ENCODE assay signal across 18 mouse cellular contexts in the genomic region with DNA sequence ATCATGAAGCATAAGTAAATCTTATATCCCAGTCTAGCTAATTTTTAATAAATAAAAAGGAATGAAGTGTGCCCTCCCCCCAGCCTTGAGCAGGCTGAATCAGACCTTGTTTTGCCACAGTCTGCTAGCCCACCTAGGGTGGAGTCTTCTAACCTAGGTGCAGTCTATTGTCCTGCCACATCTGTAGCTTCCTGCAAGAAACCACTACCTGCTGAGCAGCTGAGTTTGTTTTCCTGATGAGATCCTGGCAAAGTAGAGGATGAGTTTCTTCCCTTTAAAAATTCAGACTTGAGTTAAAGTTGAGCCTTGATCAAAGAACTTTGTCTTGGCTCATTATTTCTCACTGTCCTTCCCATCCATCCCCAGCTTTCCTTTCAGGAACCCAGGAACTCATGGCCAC.
DNase-seq lines count a peak whose midpoint lies in the region; ATAC-seq and TF ChIP-seq lines count a peak whose summit lies in the region.
"Had no signal": no experiment of that assay in that cellular context is flagged by ENCODE, and none has a peak within 500 bp of the region (broad histone marks: within the 10 kb centered on the region; RNA-seq: fewer than 3 reads in every experiment).

No protein-coding gene starts in this region.

- no peak for TF ChIP-seq EP300 in ES-Bruce4 (IDR thresholded peaks at IDR 0.05; ENCODE audit: insufficient read depth, low read depth, low read length)

- peak overlapping the region; percentile 87 for H3K27ac ChIP-seq in ES-Bruce4 (ENCODE audit: insufficient read depth, low read length)
- H3K27ac ChIP-seq in ES-E14 (ENCODE audit: insufficient read depth, low read depth, low read length, poor library complexity, severe bottlenecking) = peak overlapping the region; percentile 90; the same call in 1 of the 2 replicates
- no peak overlapping the region for H3K27ac ChIP-seq in kidney, embryonic 15.5 days
- H3K27ac ChIP-seq: embryonic facial prominence, embryonic 10.5 days; embryonic facial prominence, embryonic 12.5 days; forebrain, embryonic 13.5 days had no signal

- in situ Hi-C loops in ES-E14 (cut with MboI; ENCODE audit: low sequenced_read_pairs in 2 of 2, unreplicated experiment in 2 of 2) = no loop called here

- no peak for ATAC-seq in kidney, embryonic 15.5 days (replicated peaks; ENCODE audit: low FRiP score)
- ATAC-seq: forebrain, embryonic 13.5 days; forebrain, embryonic 16.5 days had no signal

- no peak overlapping the region for H3K4me2 ChIP-seq in kidney, embryonic 15.5 days
- H3K4me2 ChIP-seq: embryonic facial prominence, embryonic 12.5 days; forebrain, embryonic 13.5 days had no signal

- H3K4me1 ChIP-seq in ES-Bruce4 (ENCODE audit: control insufficient read depth, insufficient read depth, low read length) (no peaks in the 10 kb centered on the region), ES-E14 (ENCODE audit: control insufficient read depth in 2 of 2, insufficient read depth in 2 of 2, low read length in 2 of 2, poor library complexity in 1 of 2) (peaks cover 10 to 11% of the 10 kb centered on the region in 2 experiments)
- H3K4me1 ChIP-seq in kidney, embryonic 15.5 days = no peaks in the 10 kb centered on the region
- H3K4me1 ChIP-seq: embryonic facial prominence, embryonic 10.5 days; embryonic facial prominence, embryonic 12.5 days; forebrain, embryonic 13.5 days had no signal

- TF ChIP-seq POLR2A in ES-Bruce4 (IDR thresholded peaks at IDR 0.05; ENCODE audit: insufficient read depth, low read length) = no peak

- TF ChIP-seq CTCF in ES-Bruce4 (IDR thresholded peaks at IDR 0.05; ENCODE audit: low read depth, low read length) = no peak

- no peak overlapping the region for H3K9ac ChIP-seq in ES-Bruce4 (ENCODE audit: low read depth, poor library complexity, severe bottlenecking)
- H3K9ac ChIP-seq in ES-E14 (ENCODE audit: insufficient read depth, low read depth, low read length, poor library complexity, severe bottlenecking) = no peak overlapping the region
- H3K9ac ChIP-seq in kidney, embryonic 15.5 days = no peak overlapping the region
- H3K9ac ChIP-seq: embryonic facial prominence, embryonic 12.5 days; forebrain, embryonic 13.5 days had no signal

- no peak for DNase-seq in ES-E14 (ENCODE audit: low read depth, low spot score)
- DNase-seq in ZHBTc4 (ENCODE audit: low read depth, low spot score) = peak; percentile 29
- no peak for DNase-seq in spleen, adult 12 weeks (ENCODE audit: low spot score)
- DNase-seq in cerebellum, adult 9-10 months = no peak
- DNase-seq: adrenal gland, adult 2 months; adrenal gland, postnatal 10 days; adrenal gland, postnatal 25 days; cerebellum, adult 11 months; cerebellum, adult 18-20 months; cerebellum, adult 8-10 months; cerebellum, postnatal 10 days; cerebellum, postnatal 25 days had no signal

- H3K4me3 ChIP-seq in ES-Bruce4 (ENCODE audit: low read depth, low read length) = no peak overlapping the region
- H3K4me3 ChIP-seq in ES-E14 (ENCODE audit: insufficient read depth in 1 of 2, low read depth in 1 of 2, low read length in 2 of 2, poor library complexity in 1 of 2, severe bottlenecking in 1 of 2) = no peak overlapping the region
- H3K4me3 ChIP-seq in kidney, embryonic 15.5 days (replicated peaks) = no peak overlapping the region
- H3K4me3 ChIP-seq: embryonic facial prominence, embryonic 10.5 days; embryonic facial prominence, embryonic 12.5 days; forebrain, embryonic 13.5 days had no signal

- H3K36me3 ChIP-seq in ES-Bruce4 (ENCODE audit: control insufficient read depth, insufficient read depth, low read length, poor library complexity, severe bottlenecking) = no peaks in the 10 kb centered on the region
- no peaks in the 10 kb centered on the region for H3K36me3 ChIP-seq in ES-E14 (ENCODE audit: control insufficient read depth, insufficient read depth, low read length, poor library complexity, severe bottlenecking)
- H3K36me3 ChIP-seq in kidney, embryonic 15.5 days = no peaks in the 10 kb centered on the region
- H3K36me3 ChIP-seq: embryonic facial prominence, embryonic 10.5 days; embryonic facial prominence, embryonic 12.5 days had no signal

- no peaks in the 10 kb centered on the region for H3K27me3 ChIP-seq in ES-Bruce4 (ENCODE audit: control insufficient read depth, insufficient read depth, low read length, poor library complexity, severe bottlenecking)
- H3K27me3 ChIP-seq in kidney, embryonic 15.5 days = no peaks in the 10 kb centered on the region
- H3K27me3 ChIP-seq: embryonic facial prominence, embryonic 12.5 days; forebrain, embryonic 13.5 days had no signal

- H3K9me3 ChIP-seq in ES-Bruce4 (replicated peaks; ENCODE audit: control insufficient read depth, insufficient read depth, low read length, poor library complexity, severe bottlenecking) (peaks cover 3% of the 10 kb centered on the region; the same call in 1 of the 2 replicates), ES-E14 (ENCODE audit: control insufficient read depth, insufficient read depth, low read depth, low read length) (no peaks in the 10 kb centered on the region)
- H3K9me3 ChIP-seq in kidney, embryonic 15.5 days (replicated peaks) = no peaks in the 10 kb centered on the region
- H3K9me3 ChIP-seq: embryonic facial prominence, embryonic 10.5 days; embryonic facial prominence, embryonic 12.5 days; forebrain, embryonic 13.5 days had no signal

TF ChIP-seq in ES-E14, 5 proteins besides CTCF, POLR2A, EP300 and RAD21:
- TF ChIP-seq ZC3H11A (IDR thresholded peaks at IDR 0.05; ENCODE audit: borderline replicate concordance, low read depth, low read length) = no peak
- no peak for TF ChIP-seq HCFC1 (IDR thresholded peaks at IDR 0.05; ENCODE audit: borderline replicate concordance, insufficient read depth, low read length)
- no peak for TF ChIP-seq CHD2 (IDR thresholded peaks at IDR 0.05; ENCODE audit: low read depth, low read length)
- no peak for TF ChIP-seq MAFK (IDR thresholded peaks at IDR 0.05; ENCODE audit: insufficient read depth, low read depth, low read length)
- no peak for TF ChIP-seq ZNF384 (IDR thresholded peaks at IDR 0.05; ENCODE audit: low read depth, low read length)
